In genomic region chr6:127965497-127965896, GRCm38 (mm10) we compare ENCODE assay signal across 9 mouse cellular contexts.
A peak's percentile ranks its signal among the peaks of the same experiment; 100 is the strongest.
DNase-seq lines count a peak whose midpoint lies in the region; ATAC-seq lines count a peak whose summit lies in the region.
"Had no signal": no experiment of that assay in that cellular context is flagged by ENCODE, and none has a peak within 500 bp of the region (broad histone marks: within the 10 kb centered on the region; RNA-seq: fewer than 3 reads in every experiment).

No protein-coding gene starts in this region.

- no peaks in the 10 kb centered on the region for H3K9me3 ChIP-seq in embryonic facial prominence, embryonic 10.5 days
- no peaks in the 10 kb centered on the region for H3K9me3 ChIP-seq in intestine, embryonic 15.5 days
- H3K9me3 ChIP-seq: limb, embryonic 12.5 days had no signal

- H3K36me3 ChIP-seq in embryonic facial prominence, embryonic 10.5 days (replicated peaks): peaks cover 50% of the 10 kb centered on the region
- peaks cover 17% of the 10 kb centered on the region for H3K36me3 ChIP-seq in intestine, embryonic 15.5 days

- H3K9ac ChIP-seq in intestine, embryonic 15.5 days: no peak overlapping the region
- H3K9ac ChIP-seq: limb, embryonic 12.5 days had no signal

- no peaks in the 10 kb centered on the region for H3K27me3 ChIP-seq in embryonic facial prominence, embryonic 10.5 days (replicated peaks; ENCODE audit: low read depth, poor library complexity, severe bottlenecking)
- H3K27me3 ChIP-seq in intestine, embryonic 15.5 days (replicated peaks): no peaks in the 10 kb centered on the region
- H3K27me3 ChIP-seq: limb, embryonic 12.5 days had no signal

- DNase-seq in lung, postnatal 10 days: peak; percentile 22
- DNase-seq in lung, postnatal 36 days: no peak
- peak; percentile 42 for DNase-seq in embryonic facial prominence, embryonic 10.5 days (ENCODE audit: low spot score)
- DNase-seq in retina, postnatal 1 day: peak; percentile 72
- no peak for DNase-seq in spleen, postnatal 4 days (ENCODE audit: low spot score in 2 of 2)
- DNase-seq in kidney, adult 11 months: no peak
- no peak for DNase-seq in c-Kit-positive CD71-positive TER-119-positive erythroid progenitor cells, embryonic 14.5 days (ENCODE audit: low spot score)

- 46% methylated on average over 8 of the region's 8 CpGs for WGBS in embryonic facial prominence, embryonic 10.5 days
- 57% methylated on average over 8 of the region's 8 CpGs for WGBS in intestine, embryonic 15.5 days

- H3K27ac ChIP-seq in embryonic facial prominence, embryonic 10.5 days (replicated peaks): no peak overlapping the region
- no peak overlapping the region for H3K27ac ChIP-seq in intestine, embryonic 15.5 days
- H3K27ac ChIP-seq: limb, embryonic 12.5 days had no signal

- no peak overlapping the region for H3K4me2 ChIP-seq in intestine, embryonic 15.5 days (replicated peaks)
- H3K4me2 ChIP-seq: limb, embryonic 12.5 days had no signal

- H3K4me1 ChIP-seq in embryonic facial prominence, embryonic 10.5 days: peaks cover 13% of the 10 kb centered on the region
- H3K4me1 ChIP-seq in intestine, embryonic 15.5 days (replicated peaks): no peaks in the 10 kb centered on the region

- ATAC-seq in intestine, embryonic 15.5 days: 0 out of 2 replicates have a peak, but pooled peaks have one; percentile 27

- no peak overlapping the region for H3K4me3 ChIP-seq in embryonic facial prominence, embryonic 10.5 days
- H3K4me3 ChIP-seq in intestine, embryonic 15.5 days (replicated peaks): no peak overlapping the region
- H3K4me3 ChIP-seq: limb, embryonic 12.5 days had no signal

Comparison
In these comparisons a context has a peak if more than half of its experiments do, and no peak if none do; other contexts are left out.
1. DNase-seq: peak in lung, postnatal 10 days (single experiment), embryonic facial prominence, embryonic 10.5 days (single experiment) and retina, postnatal 1 day (single experiment); none in lung, postnatal 36 days (single experiment), spleen, postnatal 4 days (0 of 2), kidney, adult 11 months (single experiment) and c-Kit-positive CD71-positive TER-119-positive erythroid progenitor cells, embryonic 14.5 days (single experiment).